Mouse (Mus musculus) embryonic facial prominence, embryonic 10.5 days (tissue): ENCODE data around the gene Nemp1. TPM values are rescaled to one million over a fixed set of nuclear protein-coding genes. Genes with fewer than 3 reads are reported as not detected.
A peak's percentile ranks its signal among the peaks of the same experiment; 100 is the strongest.

Source experiments
- DNase-seq: peaks from one replicate; pipeline ENCODE4 v3.0.0-alpha.2; 2017; ENCODE audit warnings: low spot score
- H3K27ac ChIP-seq: fragments of 300-500 bp; sonication (generic); replicated peaks from 2 replicates; pipeline ENCODE4 v1.5.1; 2016; ENCODE audit warnings: mild to moderate bottlenecking
- H3K27me3 ChIP-seq: fragments of 300-500 bp; sonication (generic); replicated peaks from 2 replicates; pipeline ENCODE4 v1.6.1; 2016; ENCODE audit warnings: low read depth, mild to moderate bottlenecking; ENCODE audit not compliant: poor library complexity, severe bottlenecking
- H3K36me3 ChIP-seq: fragments of 300-500 bp; sonication (generic); replicated peaks from 2 replicates; pipeline ENCODE4 v1.6.1; 2016; ENCODE audit warnings: mild to moderate bottlenecking, moderate library complexity
- H3K4me1 ChIP-seq: fragments of 300-500 bp; sonication (generic); 2 replicates; pipeline ENCODE4 v1.6.1; 2016
- H3K4me3 ChIP-seq: fragments of 300-500 bp; sonication (generic); 2 replicates; pipeline ENCODE4 v1.5.1; 2016; ENCODE audit warnings: mild to moderate bottlenecking, moderate library complexity
- H3K9me3 ChIP-seq: fragments of 300-500 bp; sonication (generic); 2 replicates; pipeline ENCODE4 v1.6.1; 2016; ENCODE audit warnings: mild to moderate bottlenecking
- WGBS: fragments of 180-500 bp; shearing (Covaris S2); methylation state at CpG from one replicate; pipeline ENCODE4 v1.1.7; 2016; 5-methylcytosine and 5-hydroxymethylcytosine counted together
- polyA plus RNA-seq: library from polyadenylated mRNA; unstranded; fragments of >200 nt; fragmentation: Nextera tagmentation; extraction: Ambion mirVana; gene quantifications from 2 replicates; pipeline ENCODE4 v1.2.1, GENCODE M21; 2016

Gene Nemp1
- 10.0 and 10.7 TPM in 2 replicates for polyA plus RNA-seq

GRCm38 (mm10) chr10:127666501-127667268 is at the start of gene Nemp1:
Gene Nemp1 (plus strand): TSS chr10:127666901.
- Histone ChIP-seq H3K4me1 (peaks cover 81% of the 10 kb centered on the region), H3K4me3 (peak within 1 kb of the TSS; percentile 70), H3K27ac (peak within 1 kb of the TSS; percentile 97), H3K9me3 (no peaks in the 10 kb centered on the region), H3K36me3 (peaks cover 33% of the 10 kb centered on the region), H3K27me3 (peaks cover 65% of the 10 kb centered on the region)
- WGBS = under 1% methylated on average over 70 of the region's 73 CpGs
- DNase-seq = peak; percentile 88

GRCm38 (mm10) chr10:127617294-127617693 is 49.4 kb upstream of the Nemp1 start:
- peak overlapping the region; percentile 91 for H3K4me3 ChIP-seq
- no peaks in the 10 kb centered on the region for H3K9me3 ChIP-seq
- peaks cover 18% of the 10 kb centered on the region for H3K36me3 ChIP-seq
- peak overlapping the region; percentile 89 for H3K27ac ChIP-seq
- H3K4me1 ChIP-seq = peaks cover 92% of the 10 kb centered on the region
- H3K27me3 ChIP-seq = no peaks in the 10 kb centered on the region
- 43% methylated on average over 4 of the region's 4 CpGs for WGBS
- DNase-seq = no peak

GRCm38 (mm10) chr10:127618173-127618572 is 48.5 kb upstream of the Nemp1 start:
- H3K4me3 ChIP-seq = peak overlapping the region; percentile 91; the same call in 1 of the 2 replicates

GRCm38 (mm10) chr10:127619119-127619721 is 47.5 kb upstream of the Nemp1 start:
- peaks cover 4% of the 10 kb centered on the region; the same call in 1 of the 2 replicates for H3K36me3 ChIP-seq
- no peak for DNase-seq
- H3K9me3 ChIP-seq = no peaks in the 10 kb centered on the region
- no peaks in the 10 kb centered on the region for H3K27me3 ChIP-seq
- H3K4me1 ChIP-seq = peaks cover 78% of the 10 kb centered on the region
- H3K27ac ChIP-seq = peak overlapping the region; percentile 96
- WGBS = 25% methylated on average over 8 of the region's 8 CpGs
- peak overlapping the region; percentile 91 for H3K4me3 ChIP-seq

More at GRCm38 (mm10) chr10:127618173-127618572, 48.5 kb upstream of the Nemp1 start:
- 58% methylated on average over 6 of the region's 6 CpGs for WGBS
- Histone ChIP-seq H3K36me3 (peaks cover 9% of the 10 kb centered on the region), H3K27me3 (no peaks in the 10 kb centered on the region), H3K4me1 (peaks cover 88% of the 10 kb centered on the region), H3K9me3 (no peaks in the 10 kb centered on the region), H3K27ac (0 out of 2 replicates have a peak overlapping the region, but pooled peaks have one; percentile 40)
- DNase-seq = no peak

GRCm38 (mm10) chr10:127619941-127620405 is 46.7 kb upstream of the Nemp1 start:
- Histone ChIP-seq H3K27me3 (no peaks in the 10 kb centered on the region), H3K9me3 (no peaks in the 10 kb centered on the region), H3K4me3 (peak overlapping the region; percentile 91), H3K4me1 (peaks cover 70% of the 10 kb centered on the region), H3K36me3 (peaks cover 4% of the 10 kb centered on the region; the same call in 1 of the 2 replicates), H3K27ac (peak overlapping the region; percentile 96)
- 1% methylated on average over 12 of the region's 12 CpGs for WGBS
- peak; percentile 69 for DNase-seq

- Histone ChIP-seq H3K4me3 (peak within 1 kb of the TSS; percentile 91), H3K27ac (peak within 1 kb of the TSS; percentile 96), H3K36me3 (peaks cover 4% of the 10 kb centered on the region; the same call in 1 of the 2 replicates), H3K4me1 (peaks cover 64% of the 10 kb centered on the region), H3K27me3 (no peaks in the 10 kb centered on the region), H3K9me3 (no peaks in the 10 kb centered on the region)
- 1% methylated on average over 28 of the region's 32 CpGs for WGBS
- DNase-seq = peak; percentile 61
Measured at GRCm38 (mm10) chr10:127620406-127621190, 46.1 kb upstream of the Nemp1 start, which contains the start of gene Lrp1. Gene Lrp1 (minus strand): TSS chr10:127621148.

GRCm38 (mm10) chr10:127621191-127622056 is 45.3 kb upstream of the Nemp1 start:
- H3K9me3 ChIP-seq = peaks cover 5% of the 10 kb centered on the region
- H3K27me3 ChIP-seq = no peaks in the 10 kb centered on the region
- under 1% methylated on average over 39 of the region's 39 CpGs for WGBS
- peaks cover 56% of the 10 kb centered on the region for H3K4me1 ChIP-seq
- DNase-seq = peak; percentile 93
- H3K36me3 ChIP-seq = peaks cover 4% of the 10 kb centered on the region; the same call in 1 of the 2 replicates
- peak overlapping the region; percentile 91 for H3K4me3 ChIP-seq
- peak overlapping the region; percentile 96 for H3K27ac ChIP-seq

- Histone ChIP-seq H3K27ac (peak overlapping the region; percentile 96), H3K36me3 (peaks cover 4% of the 10 kb centered on the region; the same call in 1 of the 2 replicates), H3K4me1 (peaks cover 50% of the 10 kb centered on the region), H3K4me3 (peak overlapping the region; percentile 91), H3K9me3 (peaks cover 10% of the 10 kb centered on the region), H3K27me3 (no peaks in the 10 kb centered on the region)
- WGBS = under 1% methylated on average over 13 of the region's 13 CpGs
- peak; percentile 73 for DNase-seq
Measured at GRCm38 (mm10) chr10:127622057-127622392, 44.7 kb upstream of the Nemp1 start.

GRCm38 (mm10) chr10:127622661-127623060 is 44.0 kb upstream of the Nemp1 start:
- no peak overlapping the region for H3K4me3 ChIP-seq
- DNase-seq = no peak
- peaks cover 43% of the 10 kb centered on the region for H3K4me1 ChIP-seq
- H3K9me3 ChIP-seq = peaks cover 10% of the 10 kb centered on the region
- 63% methylated on average over 4 of the region's 4 CpGs for WGBS
- H3K27me3 ChIP-seq = no peaks in the 10 kb centered on the region
- H3K36me3 ChIP-seq = 0 out of 2 replicates have a peak, but pooled peaks cover 4% of the 10 kb centered on the region
- 0 out of 2 replicates have a peak overlapping the region, but pooled peaks have one; percentile 96 for H3K27ac ChIP-seq

GRCm38 (mm10) chr10:127623439-127624216 is 43.1 kb upstream of the Nemp1 start:
- H3K9me3 ChIP-seq = peaks cover 10% of the 10 kb centered on the region
- WGBS = 94% methylated on average over 6 of the region's 6 CpGs

GRCm38 (mm10) chr10:127626433-127626832 is 40.3 kb upstream of the Nemp1 start:
- H3K27ac ChIP-seq = no peak overlapping the region
- WGBS = 83% methylated on average over 3 of the region's 3 CpGs
- peaks cover 10% of the 10 kb centered on the region for H3K9me3 ChIP-seq
- no peak for DNase-seq
- H3K4me1 ChIP-seq = peaks cover 14% of the 10 kb centered on the region
- no peak overlapping the region for H3K4me3 ChIP-seq
- H3K36me3 ChIP-seq = no peaks in the 10 kb centered on the region
- no peaks in the 10 kb centered on the region for H3K27me3 ChIP-seq

More at GRCm38 (mm10) chr10:127623439-127624216, 43.1 kb upstream of the Nemp1 start:
- H3K4me3 ChIP-seq = no peak overlapping the region
- H3K4me1 ChIP-seq = peaks cover 34% of the 10 kb centered on the region
- DNase-seq = no peak
- H3K36me3 ChIP-seq = no peaks in the 10 kb centered on the region
- H3K27me3 ChIP-seq = no peaks in the 10 kb centered on the region
- H3K27ac ChIP-seq = no peak overlapping the region
